Mouse (Mus musculus): ENCODE measurements around the gene Hist1h3b. TPM values are rescaled to one million over a fixed set of nuclear protein-coding genes. Genes with fewer than 3 reads are reported as not detected.
"Not testable (repeated sequence)": the region's sequence is repeated elsewhere in the genome, so short reads cannot be mapped to it uniquely, and the experiment has no call there.

Hist1h3b gene
- polyA plus RNA-seq (2011; ENCODE audit: insufficient read length, low read depth, missing spikeins) = 5.6 and 6.3 TPM in 2 replicates

GRCm38 (mm10) chr13:23752067-23752741 lies at the start of gene Hist1h3b:
Hist1h3b (plus strand) TSS chr13:23752267.
- Histone ChIP-seq H3K27ac (ENCODE audit: insufficient read depth, low read length) (peak within 1 kb of the TSS; percentile 87), H3K4me3 (ENCODE audit: insufficient read depth, low read length) (peak within 1 kb of the TSS; percentile 37)
- TF ChIP-seq POLR2A (IDR thresholded peaks at IDR 0.05; ENCODE audit: low read depth, low read length) = peak; percentile 82
- H3K4me1 ChIP-seq (ENCODE audit: control insufficient read depth, insufficient read depth, low read length) = not testable (repeated sequence)

- H3K27ac ChIP-seq (ENCODE audit: insufficient read depth, low read length); H3K4me1 ChIP-seq (ENCODE audit: control insufficient read depth, insufficient read depth, low read length); H3K4me3 ChIP-seq (ENCODE audit: insufficient read depth, low read length): not testable (repeated sequence)
Measured at GRCm38 (mm10) chr13:23702801-23703200, 49.3 kb upstream of the Hist1h3b start.

GRCm38 (mm10) chr13:23705751-23706356 lies 46.2 kb upstream of the Hist1h3b start:
- TF ChIP-seq CTCF (IDR thresholded peaks at IDR 0.05; ENCODE audit: borderline replicate concordance, insufficient read depth, low read length) (no peak), POLR2A (IDR thresholded peaks at IDR 0.05; ENCODE audit: low read depth, low read length) (no peak)
- no peak overlapping the region for H3K4me3 ChIP-seq (ENCODE audit: insufficient read depth, low read length)

GRCm38 (mm10) chr13:23706771-23707170 lies 45.3 kb upstream of the Hist1h3b start:
- no peak for TF ChIP-seq POLR2A (IDR thresholded peaks at IDR 0.05; ENCODE audit: low read depth, low read length)
- TF ChIP-seq CTCF (IDR thresholded peaks at IDR 0.05; ENCODE audit: borderline replicate concordance, insufficient read depth, low read length) = no peak

More at GRCm38 (mm10) chr13:23705751-23706356, 46.2 kb upstream of the Hist1h3b start:
- H3K4me1 ChIP-seq (ENCODE audit: control insufficient read depth, insufficient read depth, low read length) = peaks cover 4% of the 10 kb centered on the region; the same call in 1 of the 2 replicates
- H3K27ac ChIP-seq (ENCODE audit: insufficient read depth, low read length) = no peak overlapping the region

GRCm38 (mm10) chr13:23708041-23708440 lies 44.0 kb upstream of the Hist1h3b start:
- TF ChIP-seq CTCF (IDR thresholded peaks at IDR 0.05; ENCODE audit: borderline replicate concordance, insufficient read depth, low read length) (no peak), POLR2A (IDR thresholded peaks at IDR 0.05; ENCODE audit: low read depth, low read length) (no peak)
- Histone ChIP-seq H3K27ac (ENCODE audit: insufficient read depth, low read length) (no peak overlapping the region), H3K4me1 (ENCODE audit: control insufficient read depth, insufficient read depth, low read length) (peaks cover 4% of the 10 kb centered on the region; the same call in 1 of the 2 replicates), H3K4me3 (ENCODE audit: insufficient read depth, low read length) (no peak overlapping the region)

More at GRCm38 (mm10) chr13:23706771-23707170, 45.3 kb upstream of the Hist1h3b start:
- Histone ChIP-seq H3K4me3 (ENCODE audit: insufficient read depth, low read length) (no peak overlapping the region), H3K4me1 (ENCODE audit: control insufficient read depth, insufficient read depth, low read length) (peaks cover 4% of the 10 kb centered on the region; the same call in 1 of the 2 replicates), H3K27ac (ENCODE audit: insufficient read depth, low read length) (no peak overlapping the region)

GRCm38 (mm10) chr13:23708654-23709053 lies 43.4 kb upstream of the Hist1h3b start:
- Histone ChIP-seq H3K4me1 (ENCODE audit: control insufficient read depth, insufficient read depth, low read length) (peaks cover 4% of the 10 kb centered on the region; the same call in 1 of the 2 replicates), H3K27ac (ENCODE audit: insufficient read depth, low read length) (no peak overlapping the region), H3K4me3 (ENCODE audit: insufficient read depth, low read length) (no peak overlapping the region)
- TF ChIP-seq POLR2A (IDR thresholded peaks at IDR 0.05; ENCODE audit: low read depth, low read length) = no peak
- no peak for TF ChIP-seq CTCF (IDR thresholded peaks at IDR 0.05; ENCODE audit: borderline replicate concordance, insufficient read depth, low read length)

- H3K4me1 ChIP-seq (ENCODE audit: control insufficient read depth, insufficient read depth, low read length) = peaks cover 4% of the 10 kb centered on the region; the same call in 1 of the 2 replicates
- no peak for TF ChIP-seq CTCF (IDR thresholded peaks at IDR 0.05; ENCODE audit: borderline replicate concordance, insufficient read depth, low read length)
- no peak for TF ChIP-seq POLR2A (IDR thresholded peaks at IDR 0.05; ENCODE audit: low read depth, low read length)
- peak overlapping the region; percentile 64 for H3K4me3 ChIP-seq (ENCODE audit: insufficient read depth, low read length)
- no peak overlapping the region for H3K27ac ChIP-seq (ENCODE audit: insufficient read depth, low read length)
Measured at GRCm38 (mm10) chr13:23709714-23710373, 42.2 kb upstream of the Hist1h3b start.

GRCm38 (mm10) chr13:23710374-23711089 lies 41.5 kb upstream of the Hist1h3b start, which contains the start of gene Hfe:
Hfe (minus strand) TSS chr13:23710854.
- Histone ChIP-seq H3K27ac (ENCODE audit: insufficient read depth, low read length) (no peak within 1 kb of the TSS), H3K4me3 (ENCODE audit: insufficient read depth, low read length) (peak within 1 kb of the TSS; percentile 64), H3K4me1 (ENCODE audit: control insufficient read depth, insufficient read depth, low read length) (peaks cover 4% of the 10 kb centered on the region; the same call in 1 of the 2 replicates)
- TF ChIP-seq POLR2A (IDR thresholded peaks at IDR 0.05; ENCODE audit: low read depth, low read length) (0 out of 2 replicates have a peak, but pooled peaks have one; percentile 14), CTCF (IDR thresholded peaks at IDR 0.05; ENCODE audit: borderline replicate concordance, insufficient read depth, low read length) (no peak)

GRCm38 (mm10) chr13:23716261-23717042 lies 35.6 kb upstream of the Hist1h3b start:
- Histone ChIP-seq H3K4me3 (ENCODE audit: insufficient read depth, low read length) (no peak overlapping the region), H3K27ac (ENCODE audit: insufficient read depth, low read length) (no peak overlapping the region), H3K4me1 (ENCODE audit: control insufficient read depth, insufficient read depth, low read length) (no peaks in the 10 kb centered on the region)
- TF ChIP-seq POLR2A (IDR thresholded peaks at IDR 0.05; ENCODE audit: low read depth, low read length) (no peak), CTCF (IDR thresholded peaks at IDR 0.05; ENCODE audit: borderline replicate concordance, insufficient read depth, low read length) (no peak)

Measured in embryonic fibroblast, embryonic 13.5 days (primary cell).